Mouse (Mus musculus) forebrain, embryonic 13.5 days (tissue): Measurements from ENCODE around the gene Pdia6. TPM values are rescaled to one million over a fixed set of nuclear protein-coding genes. Genes with fewer than 3 reads are reported as not detected.

Experiments
- ATAC-seq: fragments of 200-750 bp; cut with Nextera tagmentation; 2 replicates; pipeline ENCODE4 v1.8.0; 2017
- H3K27ac ChIP-seq: fragments of 300-500 bp; sonication (generic); 2 replicates; pipeline ENCODE4 v1.5.1; 2015; ENCODE audit warnings: inconsistent platforms, mild to moderate bottlenecking, moderate library complexity
- H3K27me3 ChIP-seq: fragments of 300-500 bp; sonication (generic); 2 replicates; pipeline ENCODE4 v1.6.1; 2015; ENCODE audit warnings: mild to moderate bottlenecking, inconsistent platforms
- H3K36me3 ChIP-seq: fragments of 300-500 bp; sonication (generic); 2 replicates; pipeline ENCODE4 v1.6.1; 2015; ENCODE audit warnings: mild to moderate bottlenecking, inconsistent platforms; ENCODE audit not compliant: poor library complexity, severe bottlenecking
- H3K4me1 ChIP-seq: fragments of 300-500 bp; sonication (generic); 2 replicates; pipeline ENCODE4 v1.6.1; 2015; ENCODE audit warnings: inconsistent platforms
- H3K4me2 ChIP-seq: fragments of 300-500 bp; sonication (generic); 2 replicates; pipeline ENCODE4 v1.6.1; 2015; ENCODE audit warnings: inconsistent platforms, mild to moderate bottlenecking, moderate library complexity
- H3K4me3 ChIP-seq: fragments of 300-500 bp; sonication (generic); 2 replicates; pipeline ENCODE4 v1.5.1; 2015; ENCODE audit warnings: mild to moderate bottlenecking, inconsistent platforms
- H3K9ac ChIP-seq: fragments of 300-500 bp; sonication (generic); 2 replicates; pipeline ENCODE4 v1.6.1; 2015; ENCODE audit warnings: mild to moderate bottlenecking, inconsistent platforms
- H3K9me3 ChIP-seq: fragments of 300-500 bp; sonication (generic); replicated peaks from 2 replicates; pipeline ENCODE4 v1.6.1; 2016; ENCODE audit warnings: inconsistent platforms
- WGBS: fragments of 180-500 bp; shearing (Covaris S2); methylation state at CpG from one replicate; pipeline ENCODE4 v1.1.7; 2015; 5-methylcytosine and 5-hydroxymethylcytosine counted together
- polyA plus RNA-seq: library from polyadenylated mRNA; unstranded; fragments of >200 nt; fragmentation: Nextera tagmentation; extraction: Ambion mirVana; gene quantifications from 2 replicates; pipeline ENCODE4 v1.2.1, GENCODE M21; 2015

Gene Pdia6
- polyA plus RNA-seq, 1 experiment from 2014 or later, result 387 TPM

DNA sequence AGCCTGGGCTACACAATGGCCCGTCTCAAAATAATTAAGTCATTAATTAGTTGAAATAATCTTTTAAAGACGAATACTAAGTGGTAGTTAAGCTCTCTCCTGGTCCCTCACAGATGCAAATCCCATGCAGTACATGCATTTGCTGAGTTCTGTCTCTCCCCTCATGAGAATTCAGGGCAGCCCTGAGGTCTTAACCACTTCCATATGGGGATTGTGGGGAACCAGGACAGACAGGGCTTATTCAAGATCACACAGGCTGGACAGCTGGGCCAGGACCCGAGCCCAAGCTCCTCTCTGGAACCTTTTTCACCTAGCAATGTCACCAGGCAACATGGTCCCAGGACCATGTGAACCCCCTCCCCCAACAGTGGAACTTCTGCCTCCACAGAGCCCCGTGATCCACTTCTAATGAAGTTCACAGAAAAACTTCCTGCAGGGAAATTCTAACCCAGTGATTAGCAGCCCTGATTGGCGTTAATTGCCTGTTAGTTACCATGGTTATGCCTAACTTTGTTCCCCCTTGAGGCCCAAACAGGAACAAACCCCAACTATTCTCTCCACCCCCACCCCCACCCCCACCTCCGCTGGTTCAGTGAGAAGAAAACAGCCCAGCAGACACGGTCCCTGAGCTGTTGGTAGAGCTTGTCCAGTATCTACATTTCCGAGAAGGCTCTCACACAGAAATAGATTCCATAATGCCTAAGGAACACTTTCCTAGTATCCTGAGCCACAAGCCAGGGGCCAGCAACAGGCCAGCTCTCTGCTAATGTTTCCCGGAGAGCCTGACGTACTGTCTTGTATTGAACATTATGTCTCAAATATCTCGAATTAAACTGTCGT is 27.5 kb upstream of the Pdia6 start:
- H3K27me3 ChIP-seq, result no peaks in the 10 kb centered on the region
- no peaks in the 10 kb centered on the region for H3K9me3 ChIP-seq
- 0 out of 2 replicates have a peak overlapping the region, but pooled peaks have one; percentile 4 for H3K4me2 ChIP-seq
- no peak overlapping the region for H3K4me3 ChIP-seq
- peaks cover 24% of the 10 kb centered on the region for H3K4me1 ChIP-seq
- H3K27ac ChIP-seq, result no peak overlapping the region; the same call in 1 of the 2 replicates
- WGBS, result 26% methylated on average over 12 of the region's 12 CpGs
- H3K9ac ChIP-seq, result no peak overlapping the region
- peak; percentile 85 for ATAC-seq
- no peaks in the 10 kb centered on the region for H3K36me3 ChIP-seq

DNA sequence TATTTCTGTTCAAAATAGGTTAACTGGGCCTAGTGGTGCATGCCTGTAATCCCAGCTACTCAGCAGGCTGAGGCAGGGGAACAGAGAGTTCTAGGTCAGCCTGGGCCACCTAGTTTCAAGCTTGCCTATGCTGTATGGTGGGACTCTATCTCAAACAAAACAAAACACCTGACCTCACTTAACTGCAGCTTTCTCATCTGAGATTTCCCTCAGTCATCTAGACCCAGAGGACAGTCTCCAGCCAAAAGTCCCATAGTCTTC is 27.0 kb upstream of the Pdia6 start:
- Histone ChIP-seq H3K4me1 (peaks cover 24% of the 10 kb centered on the region), H3K4me2 (0 out of 2 replicates have a peak overlapping the region, but pooled peaks have one; percentile 4), H3K9me3 (no peaks in the 10 kb centered on the region), H3K9ac (no peak overlapping the region), H3K36me3 (no peaks in the 10 kb centered on the region), H3K27me3 (no peaks in the 10 kb centered on the region), H3K4me3 (no peak overlapping the region), H3K27ac (no peak overlapping the region; the same call in 1 of the 2 replicates)
- no peak for ATAC-seq

GRCm38 (mm10) chr12:17241016-17241415 is 25.3 kb upstream of the Pdia6 start:
- ATAC-seq, result no peak
- H3K27me3 ChIP-seq, result no peaks in the 10 kb centered on the region
- H3K36me3 ChIP-seq, result no peaks in the 10 kb centered on the region
- peaks cover 17% of the 10 kb centered on the region for H3K4me1 ChIP-seq
- no peak overlapping the region for H3K4me3 ChIP-seq
- H3K4me2 ChIP-seq, result no peak overlapping the region
- no peaks in the 10 kb centered on the region for H3K9me3 ChIP-seq
- no peak overlapping the region for H3K27ac ChIP-seq
- 80% methylated on average over 2 of the region's 2 CpGs for WGBS
- no peak overlapping the region for H3K9ac ChIP-seq

- H3K27ac ChIP-seq, result no peak overlapping the region
- H3K4me1 ChIP-seq, result peaks cover 12% of the 10 kb centered on the region
- H3K36me3 ChIP-seq, result no peaks in the 10 kb centered on the region
- H3K4me3 ChIP-seq, result no peak overlapping the region
- no peaks in the 10 kb centered on the region for H3K27me3 ChIP-seq
- H3K4me2 ChIP-seq, result no peak overlapping the region
- H3K9ac ChIP-seq, result no peak overlapping the region
- ATAC-seq, result no peak
- WGBS, result 92% methylated on average over 9 of the region's 9 CpGs
- H3K9me3 ChIP-seq, result no peaks in the 10 kb centered on the region
Observed at GRCm38 (mm10) chr12:17241614-17242013, 24.7 kb upstream of the Pdia6 start.

GRCm38 (mm10) chr12:17242041-17242440 is 24.3 kb upstream of the Pdia6 start:
- Histone ChIP-seq H3K4me2 (no peak overlapping the region), H3K27ac (no peak overlapping the region), H3K36me3 (no peaks in the 10 kb centered on the region), H3K9ac (no peak overlapping the region), H3K9me3 (no peaks in the 10 kb centered on the region), H3K4me3 (no peak overlapping the region), H3K4me1 (peaks cover 12% of the 10 kb centered on the region), H3K27me3 (no peaks in the 10 kb centered on the region)
- ATAC-seq, result no peak

GRCm38 (mm10) chr12:17250962-17251361 is 15.4 kb upstream of the Pdia6 start:
- H3K4me1 ChIP-seq, result peaks cover 6% of the 10 kb centered on the region; the same call in 1 of the 2 replicates
- no peaks in the 10 kb centered on the region for H3K36me3 ChIP-seq
- H3K4me2 ChIP-seq, result no peak overlapping the region
- H3K27me3 ChIP-seq, result peaks cover 12% of the 10 kb centered on the region; the same call in 1 of the 2 replicates
- H3K4me3 ChIP-seq, result no peak overlapping the region
- no peaks in the 10 kb centered on the region for H3K9me3 ChIP-seq
- no peak overlapping the region for H3K9ac ChIP-seq
- no peak for ATAC-seq
- H3K27ac ChIP-seq, result no peak overlapping the region
- WGBS, result 82% methylated on average over 8 of the region's 8 CpGs

DNA sequence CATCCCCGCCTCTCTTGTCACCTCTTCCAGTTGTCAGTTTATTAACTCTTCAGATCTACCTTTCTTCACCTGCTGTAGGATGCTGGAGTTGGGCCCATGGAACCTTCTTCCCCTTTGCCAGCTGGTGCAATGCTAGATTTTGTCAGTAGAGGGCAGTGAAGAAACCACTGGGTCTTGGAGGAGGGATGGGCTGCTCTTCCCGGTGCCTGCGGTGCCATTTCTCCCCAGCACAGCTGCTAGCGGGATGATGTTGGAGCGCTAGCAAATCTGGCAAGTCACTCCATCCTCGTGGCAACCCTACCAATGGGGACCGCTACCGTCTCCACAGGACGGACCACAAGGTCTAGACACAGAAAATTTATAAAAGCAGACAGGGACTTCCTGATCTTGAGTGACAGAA is 13.3 kb upstream of the Pdia6 start:
- no peaks in the 10 kb centered on the region for H3K9me3 ChIP-seq
- H3K4me3 ChIP-seq, result no peak overlapping the region
- ATAC-seq, result peak; percentile 65
- peak overlapping the region; percentile 47 for H3K4me2 ChIP-seq
- no peaks in the 10 kb centered on the region for H3K36me3 ChIP-seq
- H3K9ac ChIP-seq, result no peak overlapping the region
- peaks cover 12% of the 10 kb centered on the region; the same call in 1 of the 2 replicates for H3K27me3 ChIP-seq
- H3K4me1 ChIP-seq, result peaks cover 6% of the 10 kb centered on the region; the same call in 1 of the 2 replicates
- H3K27ac ChIP-seq, result no peak overlapping the region
- 8% methylated on average over 9 of the region's 9 CpGs for WGBS

- no peak overlapping the region for H3K9ac ChIP-seq
- H3K27me3 ChIP-seq, result peaks cover 12% of the 10 kb centered on the region; the same call in 1 of the 2 replicates
- H3K36me3 ChIP-seq, result no peaks in the 10 kb centered on the region
- no peak for ATAC-seq
- no peaks in the 10 kb centered on the region for H3K9me3 ChIP-seq
- H3K4me3 ChIP-seq, result no peak overlapping the region
- H3K27ac ChIP-seq, result no peak overlapping the region
- H3K4me1 ChIP-seq, result peaks cover 6% of the 10 kb centered on the region; the same call in 1 of the 2 replicates
- H3K4me2 ChIP-seq, result no peak overlapping the region
- WGBS, result 78% methylated on average over 6 of the region's 6 CpGs
Observed at GRCm38 (mm10) chr12:17255602-17256001, 10.7 kb upstream of the Pdia6 start.

- H3K4me2 ChIP-seq, result no peak overlapping the region
- H3K4me3 ChIP-seq, result no peak overlapping the region
- H3K4me1 ChIP-seq, result peaks cover 6% of the 10 kb centered on the region; the same call in 1 of the 2 replicates
- H3K9ac ChIP-seq, result no peak overlapping the region
- 3% methylated on average over 9 of the region's 10 CpGs for WGBS
- peaks cover 12% of the 10 kb centered on the region; the same call in 1 of the 2 replicates for H3K27me3 ChIP-seq
- H3K9me3 ChIP-seq, result no peaks in the 10 kb centered on the region
- H3K27ac ChIP-seq, result no peak overlapping the region
- H3K36me3 ChIP-seq, result no peaks in the 10 kb centered on the region
- peak; percentile 70 for ATAC-seq
Observed at GRCm38 (mm10) chr12:17256905-17257304, 9.4 kb upstream of the Pdia6 start.

DNA sequence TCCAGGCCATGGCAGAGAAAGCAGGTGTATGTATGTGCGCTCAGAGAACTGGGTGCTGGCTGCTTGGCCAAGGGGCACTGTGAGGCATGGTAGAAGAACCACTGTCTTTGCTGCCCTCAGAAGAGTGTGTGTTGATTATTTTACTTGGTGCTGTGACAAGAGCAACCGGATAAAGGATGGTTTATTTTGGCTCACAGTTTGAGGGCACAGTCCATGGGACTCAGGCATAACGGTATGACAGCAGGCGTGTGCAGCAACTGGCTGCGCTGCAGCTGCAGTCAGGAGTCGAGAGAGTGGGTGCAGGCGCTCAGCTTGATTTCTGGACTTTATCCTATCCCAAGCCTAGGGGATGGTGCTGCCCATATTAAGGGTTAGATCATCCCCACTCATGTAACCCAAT is 7.9 kb upstream of the Pdia6 start:
- Histone ChIP-seq H3K4me1 (peaks cover 3% of the 10 kb centered on the region; the same call in 1 of the 2 replicates), H3K36me3 (no peaks in the 10 kb centered on the region), H3K9ac (no peak overlapping the region), H3K4me2 (no peak overlapping the region), H3K27me3 (peaks cover 10% of the 10 kb centered on the region; the same call in 1 of the 2 replicates), H3K27ac (no peak overlapping the region), H3K9me3 (no peaks in the 10 kb centered on the region), H3K4me3 (no peak overlapping the region)
- 89% methylated on average over 7 of the region's 7 CpGs for WGBS
- ATAC-seq, result no peak

DNA sequence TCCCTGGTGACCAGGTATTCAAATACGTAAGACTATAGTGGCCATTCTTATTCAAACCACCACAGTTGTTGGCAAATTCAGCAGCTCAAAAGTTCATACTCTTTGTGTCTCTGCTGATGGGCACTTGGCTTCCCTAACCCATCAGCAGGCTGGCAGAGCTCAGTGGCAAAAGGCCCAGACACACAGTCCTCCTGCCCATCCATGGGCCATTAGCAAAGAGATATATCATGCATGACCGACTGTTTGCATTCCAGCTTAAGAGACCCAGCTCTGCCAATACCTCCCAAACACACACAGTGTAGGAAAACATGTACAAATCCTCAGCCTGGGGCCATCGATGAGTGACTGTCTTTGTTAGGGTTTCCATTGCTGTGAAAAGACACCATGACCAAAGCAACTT is 5.3 kb upstream of the Pdia6 start:
- Histone ChIP-seq H3K36me3 (no peaks in the 10 kb centered on the region), H3K27me3 (no peaks in the 10 kb centered on the region), H3K27ac (no peak overlapping the region), H3K4me2 (no peak overlapping the region), H3K9me3 (no peaks in the 10 kb centered on the region), H3K4me3 (no peak overlapping the region), H3K9ac (no peak overlapping the region), H3K4me1 (no peaks in the 10 kb centered on the region)
- no peak for ATAC-seq
- 87% methylated on average over 3 of the region's 3 CpGs for WGBS

- peaks cover 5% of the 10 kb centered on the region; the same call in 1 of the 2 replicates for H3K36me3 ChIP-seq
- peaks cover 18% of the 10 kb centered on the region for H3K4me1 ChIP-seq
- H3K4me3 ChIP-seq, result no peak overlapping the region
- no peak overlapping the region for H3K27ac ChIP-seq
- no peak for ATAC-seq
- no peaks in the 10 kb centered on the region for H3K9me3 ChIP-seq
- no peaks in the 10 kb centered on the region for H3K27me3 ChIP-seq
- H3K9ac ChIP-seq, result no peak overlapping the region
- WGBS, result 81% methylated on average over 3 of the region's 3 CpGs
- no peak overlapping the region for H3K4me2 ChIP-seq
Observed at GRCm38 (mm10) chr12:17263881-17264280, 2.5 kb upstream of the Pdia6 start.

DNA sequence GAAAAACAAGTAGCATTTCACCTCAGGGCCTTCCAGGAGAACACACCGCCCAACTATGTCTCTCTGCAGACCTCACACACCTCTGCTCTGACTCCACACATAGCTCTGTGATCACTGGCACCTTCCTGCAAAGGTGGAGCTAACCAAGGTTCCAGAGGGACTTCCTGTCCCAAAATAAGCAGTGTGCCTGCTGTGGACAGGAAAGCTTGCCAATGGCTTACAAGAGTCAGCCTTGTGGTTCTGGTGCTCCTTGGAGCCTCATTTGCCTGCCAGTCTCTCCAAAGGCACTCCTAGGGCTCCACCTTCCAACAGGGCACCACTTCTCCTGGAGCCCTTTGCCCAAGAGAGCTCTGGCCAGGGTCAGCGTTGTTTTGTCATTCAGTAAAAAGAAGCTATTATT is 1.5 kb upstream of the Pdia6 start:
- no peak overlapping the region for H3K27ac ChIP-seq
- no peak overlapping the region for H3K4me2 ChIP-seq
- H3K4me3 ChIP-seq, result no peak overlapping the region
- H3K4me1 ChIP-seq, result peaks cover 25% of the 10 kb centered on the region
- ATAC-seq, result no peak
- WGBS, result 92% methylated on average over 2 of the region's 2 CpGs
- peaks cover 9% of the 10 kb centered on the region; the same call in 1 of the 2 replicates for H3K36me3 ChIP-seq
- no peaks in the 10 kb centered on the region for H3K9me3 ChIP-seq
- no peaks in the 10 kb centered on the region for H3K27me3 ChIP-seq
- H3K9ac ChIP-seq, result no peak overlapping the region
